Mouse (Mus musculus) cerebellum, postnatal 14 days (tissue): Measurements from ENCODE around the gene AI182371.

ENCODE experiments used
- DNase-seq, 2 experiments: peaks; one replicate each; pipeline ENCODE4 v3.0.0; 2021; ENCODE audit warnings: mixed read lengths in 2 of 2

AI182371 gene

DNA sequence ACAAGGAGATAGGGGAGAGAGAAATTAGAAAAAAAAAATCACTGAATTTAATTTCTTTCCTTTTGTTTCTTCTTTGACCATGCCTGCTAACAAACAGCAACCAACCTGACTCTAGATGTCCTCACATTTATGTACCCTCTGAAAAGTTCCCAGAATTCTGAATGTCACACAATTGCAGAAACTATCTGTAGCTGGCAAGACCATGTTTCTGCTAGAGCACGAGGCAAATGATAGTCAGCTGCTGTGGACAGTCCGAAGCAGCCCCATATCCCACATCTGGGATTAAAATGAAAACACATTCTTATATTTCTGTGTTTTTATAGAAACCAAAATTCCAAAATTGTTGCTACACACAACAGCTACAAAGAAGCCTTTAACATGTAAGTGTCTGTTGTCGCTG is at the start of gene AI182371:
Gene AI182371 (minus strand): TSS at position 101 of the 400 bp plus-strand sequence.
- DNase-seq: no peak

DNA sequence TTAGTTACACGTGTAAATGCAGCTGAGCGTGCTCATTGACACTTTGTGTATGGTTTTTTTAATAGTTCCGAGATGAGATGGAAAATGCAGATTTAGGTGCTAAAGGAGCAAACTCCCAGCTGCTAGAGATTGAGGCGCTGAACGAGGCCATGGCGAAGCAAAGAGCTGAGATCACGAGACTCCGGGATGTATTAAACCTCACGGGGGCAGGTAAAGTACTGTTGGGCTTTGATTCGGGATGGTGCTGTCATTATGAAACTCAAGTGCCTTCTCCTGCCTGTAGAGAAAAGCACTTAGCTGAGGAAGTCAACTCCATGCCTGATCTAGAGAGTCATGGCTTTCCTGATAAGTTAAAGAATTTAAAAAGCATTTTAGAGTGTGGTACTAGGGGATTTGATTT is 47.5 kb upstream of the AI182371 start:
- DNase-seq: no peak

DNA sequence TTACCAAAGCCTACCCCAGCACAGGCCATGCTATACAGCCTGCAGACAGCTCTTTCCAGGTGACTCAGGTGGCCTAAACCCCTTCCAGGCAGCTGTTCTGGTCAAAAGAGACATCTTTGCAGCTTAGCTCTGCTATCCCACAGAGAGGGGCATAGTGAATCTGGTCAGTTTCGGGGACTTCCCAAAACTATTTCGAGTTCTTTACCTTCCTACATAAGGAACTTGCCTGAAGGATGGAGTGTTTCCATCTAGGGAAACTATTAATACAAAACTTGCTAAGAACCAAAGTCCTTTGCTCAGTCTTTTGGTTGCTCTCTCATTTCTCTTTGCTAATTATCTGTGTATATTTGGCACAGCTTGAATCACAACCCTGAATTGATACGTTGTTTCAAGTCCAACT is 40.3 kb upstream of the AI182371 start:
- no peak for DNase-seq

DNA sequence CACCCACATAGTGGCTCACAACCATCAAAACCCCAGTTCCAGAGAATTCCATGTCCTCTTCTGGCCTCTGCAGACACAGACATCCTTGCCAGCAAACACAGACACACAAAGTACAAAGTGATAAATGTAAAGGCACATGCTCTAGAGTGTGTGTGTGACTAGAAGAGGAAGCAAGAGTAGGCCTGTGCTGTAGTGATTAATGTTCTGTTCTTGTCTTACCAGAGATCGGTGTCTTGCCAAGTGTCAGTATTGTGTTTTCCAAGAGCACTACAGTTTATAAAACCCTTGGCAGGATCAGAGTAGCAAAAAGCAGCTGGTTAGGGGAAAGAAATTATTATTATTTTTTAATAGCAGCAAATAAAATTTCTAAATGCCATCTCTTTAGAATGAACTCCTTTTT is 37.2 kb upstream of the AI182371 start:
- DNase-seq: no peak

DNA sequence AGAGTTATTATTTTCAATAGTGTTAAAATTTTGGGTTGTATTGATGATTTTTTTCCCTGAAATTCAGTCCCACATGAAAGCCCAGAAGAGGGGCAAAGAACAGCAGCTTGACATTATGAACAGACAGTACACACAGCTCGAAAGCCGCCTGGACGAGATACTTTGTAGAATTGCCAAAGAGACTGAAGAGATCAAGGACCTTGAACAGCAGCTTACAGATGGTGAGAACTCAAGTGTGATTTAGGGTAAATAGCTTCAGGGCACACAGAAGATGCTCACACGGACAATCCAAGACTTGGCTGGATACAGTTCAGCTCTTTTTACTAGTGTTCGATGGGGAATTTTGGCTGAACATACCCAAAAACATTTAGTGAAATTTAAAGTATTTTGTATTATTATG is 32.5 kb upstream of the AI182371 start:
- DNase-seq: no peak

DNA sequence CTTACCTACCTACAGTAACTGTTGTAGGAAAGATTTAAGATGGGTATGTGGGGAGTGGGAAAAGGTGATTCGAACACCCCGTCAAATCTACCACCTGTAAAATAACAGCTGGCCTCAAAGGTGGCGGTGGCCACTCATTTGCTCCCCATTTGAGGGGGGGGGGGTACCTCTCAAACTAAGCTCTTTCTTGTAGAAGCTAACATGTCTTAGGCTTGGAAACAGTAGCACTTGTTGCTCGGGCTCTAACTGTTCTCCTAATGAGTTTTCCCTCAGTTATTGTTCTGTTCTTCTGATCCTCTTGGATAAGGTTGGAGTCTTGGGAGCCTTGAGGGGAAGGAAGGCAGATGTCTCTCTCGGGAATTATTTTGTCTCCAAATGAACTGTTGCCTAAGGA is 31.3 kb upstream of the AI182371 start:
- DNase-seq: no peak

DNA sequence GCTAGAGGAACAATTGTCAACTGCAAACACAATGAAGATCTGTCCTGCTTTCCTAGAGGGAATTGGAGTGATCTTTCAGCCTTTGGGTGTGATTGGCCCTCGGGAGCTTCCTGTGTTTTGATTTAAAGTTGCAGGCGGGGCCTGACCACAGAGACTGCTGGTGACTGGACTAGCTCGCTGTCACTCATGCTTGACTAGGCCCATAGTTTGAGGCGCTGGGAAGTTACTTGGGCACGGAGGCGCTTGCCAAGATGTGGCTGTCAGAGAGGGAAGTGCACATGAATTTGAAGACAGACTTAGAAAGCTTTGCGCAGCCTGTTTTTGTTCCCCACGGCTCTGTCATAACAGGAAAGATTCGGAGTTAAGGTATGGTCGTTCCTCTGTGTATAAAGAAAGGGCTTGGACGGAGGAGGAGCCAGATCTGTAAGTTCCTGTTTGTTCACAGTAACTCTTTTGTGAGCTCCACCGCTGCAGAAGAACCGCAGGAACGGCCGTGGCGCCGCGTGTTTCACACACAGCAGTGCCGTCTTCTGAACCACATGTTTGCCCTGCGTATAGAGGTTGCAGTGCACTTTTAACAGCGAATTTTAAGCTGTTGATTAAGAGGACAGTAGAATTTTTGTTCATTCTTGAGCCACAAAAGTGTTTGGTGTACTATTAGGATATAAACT is 30.8 kb upstream of the AI182371 start:
- peak; percentile 95 for DNase-seq

DNA sequence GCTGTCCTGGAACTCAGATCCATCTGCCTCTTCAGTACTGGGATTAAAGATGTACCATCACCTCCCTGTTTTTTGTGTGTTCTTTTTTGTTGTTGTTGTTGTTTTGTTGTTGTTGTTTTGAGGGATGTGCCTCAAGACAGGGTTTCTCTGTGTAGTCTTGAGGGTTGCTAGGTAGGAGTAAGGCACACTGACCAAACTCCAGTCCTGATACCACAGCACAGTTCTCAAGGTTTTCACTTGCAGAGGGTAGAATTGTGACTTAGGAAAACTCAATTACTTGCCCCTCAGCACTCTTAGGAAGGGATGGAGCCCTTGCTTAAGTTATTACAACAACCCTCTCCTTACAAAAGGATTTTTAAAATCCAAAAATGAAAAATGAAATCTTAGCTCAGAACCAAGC is 30.1 kb upstream of the AI182371 start:
- no peak for DNase-seq

DNA sequence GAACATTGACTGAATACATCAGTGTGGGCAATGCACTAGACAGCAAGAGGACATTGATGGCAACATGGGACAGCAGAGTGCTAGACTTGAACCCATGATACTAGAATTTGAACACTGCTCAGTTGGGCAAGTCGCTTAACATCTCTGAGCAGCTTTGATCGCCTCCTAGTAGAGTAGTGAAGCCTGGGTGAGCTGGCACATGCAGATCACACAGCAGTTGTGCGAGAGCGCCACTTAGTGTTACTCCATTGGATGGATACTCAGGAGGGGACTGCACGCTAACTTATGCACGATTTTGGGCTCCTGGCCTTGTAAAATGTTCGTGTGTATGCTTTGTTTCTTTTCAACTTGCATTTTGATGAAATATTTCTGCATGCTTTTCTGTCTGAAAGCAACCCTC is 23.4 kb upstream of the AI182371 start:
- DNase-seq: peak in 1 of 2 experiments; percentile 12

DNA sequence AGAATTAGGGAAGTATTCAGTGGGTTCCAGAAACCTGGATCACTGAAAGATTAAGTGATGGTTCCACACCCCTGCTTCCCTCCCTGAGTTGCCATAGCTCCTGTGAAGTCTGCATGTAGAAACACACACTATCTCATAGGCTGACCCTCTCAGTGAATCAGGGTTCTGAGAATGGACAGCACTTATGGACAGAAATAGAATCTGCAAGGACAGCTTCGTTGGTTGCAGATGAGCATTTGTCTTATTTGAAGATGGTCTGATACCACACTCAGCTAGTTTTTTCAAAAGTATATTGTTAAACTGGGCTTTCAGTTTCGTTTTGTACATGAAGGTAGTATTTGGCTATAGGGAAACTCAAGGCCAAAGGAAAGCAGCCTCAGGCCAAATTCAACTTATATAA is 9.2 kb upstream of the AI182371 start:
- no peak for DNase-seq

DNA sequence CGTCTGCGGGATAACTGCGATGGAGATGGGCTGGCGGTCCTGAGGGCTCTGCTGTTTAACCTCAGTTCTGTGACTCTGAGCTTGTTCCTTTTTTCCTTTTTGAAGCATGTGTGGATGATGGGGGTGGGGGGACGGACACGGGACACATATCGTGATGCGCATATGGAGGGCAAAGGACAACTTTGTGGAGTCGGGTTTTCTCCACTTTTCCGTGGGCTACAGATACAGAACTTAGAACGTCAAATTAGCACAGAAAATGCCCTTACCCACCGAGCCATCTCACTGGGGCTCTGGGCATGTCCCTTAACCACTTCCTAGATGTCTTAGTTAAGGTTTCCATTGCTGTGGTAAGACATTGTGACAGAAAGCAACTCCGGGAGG is 8.6 kb upstream of the AI182371 start:
- no peak for DNase-seq

DNA sequence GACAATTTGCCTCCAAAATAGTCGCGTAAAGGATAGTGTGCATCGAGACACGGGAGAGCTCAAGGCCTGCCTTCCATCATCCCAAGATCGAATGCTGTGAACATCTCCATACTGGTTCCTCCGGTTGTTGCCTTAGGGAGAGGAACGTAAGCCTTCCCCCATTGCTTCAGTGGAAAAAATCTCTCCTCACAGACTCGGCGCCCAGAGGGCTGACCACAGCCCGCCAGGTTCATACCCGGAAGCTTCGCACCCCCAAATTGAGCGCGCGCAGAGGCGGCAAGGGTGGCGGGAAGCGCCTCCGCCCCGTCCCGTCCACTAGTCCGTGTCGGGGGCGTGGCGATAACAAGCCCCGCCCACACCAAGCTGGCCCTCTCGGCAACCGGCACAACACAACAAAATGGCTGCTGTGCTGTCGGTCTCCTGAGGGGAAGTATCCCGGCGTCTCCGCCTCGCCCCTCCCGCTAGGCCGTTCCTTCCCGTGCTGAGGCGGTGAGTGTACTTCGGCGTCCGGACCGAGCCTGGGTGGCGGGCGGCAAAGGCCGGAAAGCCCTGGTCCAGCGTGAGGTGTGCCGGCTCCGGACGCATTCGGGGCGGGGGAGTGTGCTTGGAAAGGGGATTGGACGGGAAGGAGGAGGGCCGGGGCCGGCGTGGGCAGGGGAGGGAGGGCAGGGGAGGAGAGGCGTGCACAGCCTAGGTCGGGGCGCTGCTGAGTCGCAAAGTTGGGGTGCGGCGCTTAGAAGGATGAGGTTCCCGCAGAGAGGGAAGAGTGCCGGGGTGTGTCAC is 8.0 kb upstream of the AI182371 start, which contains the start of gene Cntrl:
Gene Cntrl (plus strand): TSS at position 352 of the 783 bp plus-strand sequence.
- DNase-seq: peak; percentile 97

DNA sequence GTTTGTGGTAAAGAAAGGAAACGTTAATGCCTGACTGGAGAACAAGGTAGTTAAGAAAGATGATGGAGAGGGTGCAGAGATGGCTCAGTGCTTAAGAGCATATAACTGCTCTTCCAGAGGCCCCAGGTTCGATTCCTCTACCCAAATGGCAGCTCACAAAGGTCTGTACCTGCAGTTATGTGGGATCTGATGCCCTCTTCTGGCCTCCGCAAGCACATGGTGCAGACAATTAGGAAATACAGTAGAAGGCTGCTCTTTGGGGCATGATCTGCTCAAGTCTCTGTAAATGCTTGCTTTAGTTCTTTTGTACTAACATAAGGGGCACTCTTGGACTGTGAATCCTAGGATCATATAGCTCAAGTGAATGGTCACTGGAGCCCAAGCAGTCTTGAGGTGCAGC is 7.4 kb upstream of the AI182371 start:
- DNase-seq: peak; percentile 63 to 64

DNA sequence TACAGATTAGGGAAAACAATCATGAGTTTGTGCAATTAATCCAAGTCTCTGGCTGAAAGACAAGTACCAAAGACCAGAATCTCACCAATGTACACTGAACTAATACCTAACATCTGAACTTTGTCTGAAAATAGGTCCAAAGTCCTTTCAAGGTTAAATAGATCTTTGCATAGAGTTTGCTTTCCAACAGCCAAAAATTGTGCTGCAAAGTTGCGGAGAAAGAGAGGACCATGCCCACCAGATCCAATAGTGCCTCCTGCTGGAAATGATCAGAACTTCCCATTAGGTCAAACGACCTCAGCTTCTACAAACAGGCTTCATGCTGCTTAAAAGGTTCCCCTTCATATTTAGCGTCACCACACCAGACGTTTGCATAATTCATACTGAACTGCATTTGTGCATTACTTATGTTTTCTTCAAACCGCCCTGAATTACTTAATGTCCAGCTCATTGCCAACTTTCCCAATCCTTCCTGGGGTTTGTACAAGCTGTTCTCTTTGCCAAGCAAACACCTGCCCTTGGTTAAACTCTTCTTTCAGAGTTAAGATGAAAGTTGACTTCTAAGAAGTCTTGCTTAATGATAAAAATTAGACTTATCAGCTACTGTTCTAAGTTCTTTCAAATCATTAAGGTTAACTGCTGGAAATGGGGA is 6.8 kb upstream of the AI182371 start:
- DNase-seq: peak; percentile 15 to 55

DNA sequence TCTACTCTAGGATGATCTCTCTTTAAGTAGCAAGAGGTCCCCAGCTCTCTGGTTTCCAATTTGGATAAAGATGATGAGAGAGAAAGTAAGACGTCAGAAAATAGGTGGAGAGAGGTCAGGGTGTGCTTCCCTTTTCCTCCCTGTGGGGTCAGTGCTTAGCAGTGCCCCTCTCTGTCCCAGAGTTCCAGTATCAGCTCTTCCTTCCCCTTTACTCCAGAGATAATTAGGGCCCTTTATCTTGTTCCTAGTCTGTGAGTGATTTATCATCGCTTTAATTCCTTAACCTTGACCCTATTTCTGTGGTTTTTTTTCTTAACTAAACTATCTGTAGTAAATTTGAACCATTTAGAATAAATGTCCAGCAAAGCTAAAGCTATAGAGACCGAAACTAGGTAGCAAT is 3.5 kb upstream of the AI182371 start:
- no peak for DNase-seq

DNA sequence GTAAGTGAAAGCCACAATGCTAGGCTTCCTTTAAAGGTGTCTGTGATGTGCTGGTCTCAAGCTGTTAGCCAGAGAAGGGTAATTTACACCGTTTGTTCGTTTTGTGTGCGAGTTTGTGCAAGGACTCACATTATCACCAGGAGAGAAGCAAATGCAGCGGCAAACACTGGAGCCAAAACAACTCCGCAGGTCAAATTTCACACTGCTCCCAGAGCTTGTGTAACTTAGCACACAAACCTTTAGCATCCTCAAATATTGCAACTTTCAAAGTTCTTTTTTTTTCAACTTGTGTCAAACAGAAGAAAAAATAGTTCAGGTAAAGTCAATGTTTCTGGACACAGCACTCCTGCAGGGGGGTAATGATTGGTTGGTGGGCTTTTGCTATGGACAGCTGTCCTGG is 2.2 kb upstream of the AI182371 start:
- DNase-seq: no peak

DNA sequence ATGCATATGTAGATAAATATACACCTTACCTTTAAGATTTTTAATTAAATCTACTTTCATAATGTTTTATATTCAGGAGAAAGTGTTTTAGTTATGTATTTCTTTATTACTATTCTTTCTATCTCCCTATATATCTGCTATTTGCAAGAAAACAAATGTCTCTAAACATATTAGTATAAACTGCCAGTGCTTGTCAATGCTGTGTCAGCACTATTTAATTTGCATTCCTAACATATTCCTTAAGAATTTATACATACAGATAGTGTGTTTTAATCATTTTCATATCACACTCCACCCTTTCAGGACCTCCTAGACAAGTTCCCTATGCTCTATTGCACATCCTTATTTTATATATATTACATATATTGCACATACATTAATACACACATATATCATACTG is 1.4 kb upstream of the AI182371 start:
- DNase-seq: no peak

DNA sequence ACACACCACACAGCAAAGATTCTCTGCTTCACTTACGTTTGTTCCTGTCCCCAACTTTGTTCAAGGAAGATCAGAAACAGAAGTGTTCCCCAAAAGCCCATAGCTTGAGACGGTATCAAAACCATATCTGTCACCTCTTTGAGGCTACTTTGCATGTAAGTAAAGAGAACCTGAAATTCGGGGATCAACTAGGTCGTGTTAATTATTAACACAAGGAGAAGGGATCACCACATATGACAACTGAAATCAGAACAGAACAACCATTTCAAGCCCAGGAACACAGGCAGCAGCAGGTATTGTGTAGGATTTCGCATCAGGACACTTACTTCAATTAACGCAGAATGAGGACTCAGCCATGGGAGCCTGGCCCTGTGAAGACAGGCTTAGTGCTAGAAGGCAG is 814 bp downstream of the AI182371 start:
- DNase-seq: no peak

DNA sequence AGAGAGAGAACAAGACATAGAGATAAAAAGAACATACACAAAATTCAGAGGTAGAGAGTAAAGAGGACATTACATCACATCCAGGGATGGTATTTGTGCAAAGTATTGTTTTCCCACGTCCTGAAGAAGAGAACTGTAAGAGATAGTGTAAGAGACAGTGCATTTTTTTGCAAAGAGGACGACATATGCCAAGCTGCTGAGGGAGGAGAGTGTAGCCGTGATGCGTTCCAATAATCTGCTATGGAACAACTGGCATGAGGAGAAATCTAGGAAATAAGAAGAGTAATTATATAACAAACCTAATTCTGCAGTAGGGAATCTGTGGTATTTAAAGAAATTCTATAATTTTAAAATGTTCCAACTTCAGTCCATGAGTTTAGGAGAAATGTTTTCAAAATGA is 13.9 kb downstream of the AI182371 start:
- DNase-seq: no peak

DNA sequence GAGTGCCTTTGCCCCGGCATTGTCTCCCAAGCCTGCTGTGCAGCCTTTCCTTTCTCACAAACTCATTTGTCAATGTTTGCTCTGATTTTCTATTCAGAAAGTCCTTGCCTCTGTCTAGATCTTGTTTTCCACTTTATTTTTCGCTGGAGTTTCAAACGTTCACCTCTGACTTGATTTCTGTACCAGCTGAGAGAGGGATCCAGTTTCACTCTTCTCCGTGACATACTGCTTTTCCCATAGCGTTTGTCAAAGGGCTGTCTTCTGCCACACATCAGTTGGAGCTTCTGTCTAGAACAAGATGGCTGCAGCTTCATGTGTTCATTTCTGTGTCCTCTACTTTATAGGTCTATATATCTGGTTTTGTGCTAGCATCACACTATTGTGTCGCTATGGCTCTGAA is 22.2 kb downstream of the AI182371 start:
- no peak for DNase-seq

DNA sequence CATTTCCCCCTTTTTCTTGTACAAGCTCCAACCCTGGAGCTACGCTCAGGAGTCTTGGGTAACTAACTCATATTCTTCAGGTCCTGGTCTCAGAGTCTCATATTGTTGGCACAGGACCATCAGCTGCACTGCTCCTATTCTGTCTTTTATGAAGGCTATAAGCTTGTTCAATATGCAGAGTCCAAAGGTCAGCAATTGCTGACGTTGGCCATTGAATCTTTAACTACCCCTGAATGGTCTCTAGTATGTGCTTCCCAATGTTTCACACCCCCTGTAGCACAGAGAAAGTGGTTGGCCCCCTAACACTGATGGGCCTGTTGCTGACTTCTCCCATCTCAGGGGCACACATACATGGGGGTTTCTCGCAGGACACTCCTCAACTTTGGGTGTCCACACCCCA is 27.0 kb downstream of the AI182371 start:
- DNase-seq: no peak

DNA sequence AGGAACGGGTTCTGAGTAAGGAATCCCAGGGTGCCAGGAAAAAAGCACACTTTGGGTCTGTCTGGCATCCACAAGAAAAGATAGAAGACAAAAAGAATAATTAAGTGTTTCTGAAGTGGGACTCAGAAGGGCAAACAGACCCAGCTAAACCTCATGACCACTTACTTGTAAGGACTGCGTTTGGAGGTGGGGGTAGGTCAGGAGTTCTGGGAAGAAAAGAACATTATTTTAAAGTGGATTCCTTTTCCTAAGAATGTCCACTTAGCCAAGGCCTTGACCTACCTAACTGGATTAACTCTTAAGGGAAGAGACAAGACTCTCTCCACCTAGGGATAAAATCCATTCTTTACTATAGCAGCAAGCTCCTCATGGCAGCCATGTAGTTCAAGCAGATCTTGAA is 28.8 kb downstream of the AI182371 start:
- DNase-seq: no peak

DNA sequence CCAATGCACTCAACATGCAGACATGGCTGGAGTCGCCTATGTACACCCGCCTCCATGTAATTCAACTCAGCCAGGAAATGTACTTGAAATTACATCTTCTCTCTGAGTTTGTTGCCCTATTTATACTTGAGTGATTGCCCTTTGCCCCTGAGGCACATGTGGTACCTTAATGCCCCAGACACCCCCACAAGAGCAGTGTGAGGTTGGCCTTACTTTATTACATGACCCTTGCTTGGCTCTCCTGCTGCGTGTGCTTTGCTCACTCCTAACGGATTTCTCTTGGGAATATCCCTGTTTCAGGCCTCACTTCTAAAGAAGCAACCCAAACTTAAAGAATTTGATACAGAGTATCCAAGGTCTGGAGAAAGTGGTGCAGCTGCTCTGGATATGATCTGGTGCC is 31.1 kb downstream of the AI182371 start:
- no peak for DNase-seq

DNA sequence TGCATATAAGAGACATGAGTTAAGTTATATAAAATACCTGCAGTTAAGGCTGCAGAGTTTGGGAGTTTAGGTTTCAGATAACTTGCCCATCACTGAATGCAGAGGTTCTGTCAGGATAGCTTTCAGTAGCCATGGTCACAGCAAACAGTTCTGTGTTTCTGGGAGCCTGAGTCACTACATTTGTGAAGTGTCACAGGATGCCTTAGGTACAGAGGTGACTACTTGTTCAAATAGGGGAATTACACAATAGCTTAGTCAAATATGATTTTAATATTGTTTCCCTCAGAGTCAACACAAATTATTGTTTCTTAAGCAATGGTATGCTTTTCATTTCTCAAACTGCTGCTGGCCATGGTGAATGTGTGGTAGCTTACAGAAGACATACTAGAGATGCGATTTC is 32.2 kb downstream of the AI182371 start:
- no peak for DNase-seq
